Comparison of ENCODE assay signal across 25 mouse cellular contexts in the genomic region with DNA sequence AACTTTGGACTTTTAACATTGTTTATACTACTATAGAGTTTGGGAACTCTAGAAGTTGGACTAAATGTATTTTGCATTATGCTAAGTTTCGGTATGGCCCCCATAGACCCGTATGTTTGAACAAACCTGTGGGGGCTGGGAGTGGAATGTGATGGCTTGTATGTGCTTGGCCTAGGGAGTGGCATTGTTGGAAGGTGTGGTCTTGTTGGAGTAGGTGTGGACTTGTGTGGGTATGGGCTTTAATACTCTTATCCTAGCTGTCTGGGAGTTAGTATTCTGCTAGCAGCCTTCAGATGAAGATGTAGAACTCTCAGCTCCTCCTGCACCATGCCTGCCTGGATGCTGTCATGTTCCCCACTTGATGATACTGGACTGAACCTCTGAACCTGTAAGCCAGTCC.
"Had no signal": no experiment of that assay in that cellular context is flagged by ENCODE, and none has a peak within 500 bp of the region (broad histone marks: within the 10 kb centered on the region; RNA-seq: fewer than 3 reads in every experiment).

No protein-coding gene starts in this region.

- H3K9ac ChIP-seq: heart, embryonic 13.5 days; heart, embryonic 15.5 days; hindbrain, embryonic 12.5 days; hindbrain, embryonic 14.5 days; intestine, embryonic 15.5 days; limb, embryonic 12.5 days had no signal

- H3K36me3 ChIP-seq: heart, embryonic 15.5 days; hindbrain, embryonic 12.5 days had no signal

- H3K27ac ChIP-seq: gastrocnemius, adult 2 months; heart, adult 2 months; heart, embryonic 13.5 days; heart, embryonic 15.5 days; hindbrain, embryonic 10.5 days; hindbrain, embryonic 12.5 days; hindbrain, embryonic 14.5 days; intestine, embryonic 15.5 days; layer of hippocampus, adult 2 months; left cerebral cortex, adult 2 months; limb, embryonic 10.5 days; limb, embryonic 12.5 days had no signal

- H3K4me2 ChIP-seq: heart, embryonic 11.5 days; heart, embryonic 13.5 days; heart, embryonic 15.5 days; hindbrain, embryonic 12.5 days; hindbrain, embryonic 14.5 days; intestine, embryonic 15.5 days; limb, embryonic 12.5 days had no signal

- H3K27me3 ChIP-seq: heart, embryonic 13.5 days; heart, embryonic 15.5 days; hindbrain, embryonic 12.5 days; intestine, embryonic 15.5 days; limb, embryonic 12.5 days had no signal

- ATAC-seq: hindbrain, embryonic 16.5 days; inflammation-experienced regulatory T-cells, adult 6 months; intestine, embryonic 15.5 days; intestine, postnatal 0 days had no signal

- H3K9me3 ChIP-seq: heart, embryonic 13.5 days; heart, embryonic 15.5 days; hindbrain, embryonic 10.5 days; hindbrain, embryonic 12.5 days; intestine, embryonic 15.5 days; limb, embryonic 10.5 days; limb, embryonic 12.5 days had no signal

- H3K4me3 ChIP-seq: gastrocnemius, adult 2 months; heart, adult 2 months; heart, embryonic 13.5 days; heart, embryonic 15.5 days; hindbrain, embryonic 10.5 days; hindbrain, embryonic 12.5 days; intestine, embryonic 15.5 days; layer of hippocampus, adult 2 months; left cerebral cortex, adult 2 months; limb, embryonic 10.5 days; limb, embryonic 12.5 days had no signal

- DNase-seq: gastrocnemius, adult 2 months; gastrocnemius, postnatal 10 days; gastrocnemius, postnatal 25 days; heart, adult 2 months; heart, postnatal 14 days; heart, postnatal 4 days; kidney, adult 18-20 months; kidney, adult 8-10 months; kidney, postnatal 10 days; kidney, postnatal 25 days; kidney, postnatal 4 days had no signal
